Mouse (Mus musculus) liver, embryonic 14.5 days (tissue): ENCODE data around the gene Urb1.

Experiments
- CTCF ChIP-seq: IDR thresholded peaks from 2 replicates; pipeline ENCODE4 v1.5.1; 2016; ENCODE audit warnings: antibody characterized with exemption, low read depth, control low read depth
- EP300 ChIP-seq: IDR thresholded peaks from 2 replicates; pipeline ENCODE4 v1.6.1; 2016; ENCODE audit warnings: antibody characterized with exemption, low read depth

- TF ChIP-seq CTCF (no peak), EP300 (no peak)
Observed at GRCm38 (mm10) chr16:90765195-90765877, 44.9 kb downstream of the Urb1 start.
